Mouse (Mus musculus) gastrocnemius, adult 8-10 months (tissue): ENCODE measurements at regions not wholly inside any gene's neighbourhood (a gene's known extent, or its start where the extent isn't known, plus 50 kb on each side); places are given as distances from the start of the nearest gene placed in this dataset.
"Not testable (repeated sequence)": the region's sequence is repeated elsewhere in the genome, so short reads cannot be mapped to it uniquely, and the experiment has no call there.

Source experiments
- DNase-seq, 2 experiments: peaks; one replicate each; pipeline ENCODE4 v3.0.0; 2022; ENCODE audit warnings: low spot score in 2 of 2

GRCm38 (mm10) chr8:20122067-20122925 is 219.1 kb downstream of the Gm31371 start:
- peak; percentile 100 for DNase-seq

GRCm38 (mm10) chr8:20123545-20123944 is 220.4 kb downstream of the Gm31371 start:
- DNase-seq = peak in 1 of 2 experiments; percentile 20

- not testable (repeated sequence) for DNase-seq
These were observed 227.4 kb downstream of the Gm15319 start for GRCm38 (mm10) chr8:20135626-20136025.

GRCm38 (mm10) chr8:20145436-20145835 is 217.6 kb downstream of the Gm15319 start:
- DNase-seq = peak in 1 of 2 experiments; percentile 2

GRCm38 (mm10) chr8:20151317-20152047 is 211.5 kb downstream of the Gm15319 start:
- not testable (repeated sequence) for DNase-seq

- peak in 1 of 2 experiments; percentile 21 for DNase-seq
These were observed 208.9 kb downstream of the Gm15319 start for GRCm38 (mm10) chr8:20154091-20154490.
